19 mouse cellular contexts compared by ENCODE assay signal in genomic region chr13:114619416-114619815, GRCm38 (mm10).
DNase-seq lines count a peak whose midpoint lies in the region.
"Had no signal": no experiment of that assay in that cellular context is flagged by ENCODE, and none has a peak within 500 bp of the region (broad histone marks: within the 10 kb centered on the region; RNA-seq: fewer than 3 reads in every experiment).

No protein-coding gene starts in this region.

- intact Hi-C loops in gastrocnemius, postnatal 14 days (cut with DNase I; ENCODE audit: low total_unique reads) = no loop called here

- DNase-seq in adrenal gland, adult (ENCODE audit: inconsistent age in 2 of 2, low spot score in 1 of 2) = peak; percentile 33 to 77
- DNase-seq in adrenal gland, adult 18-20 months (ENCODE audit: low spot score in 2 of 2) = no peak
- DNase-seq in 3T3-L1 (ENCODE audit: low read depth, low spot score) = peak; percentile 57
- peak; percentile 38 for DNase-seq in adrenal gland, postnatal 10 days
- peak; percentile 5 for DNase-seq in ovary, postnatal 14 days (ENCODE audit: low spot score)
- no peak for DNase-seq in gastrocnemius, postnatal 14 days
- DNase-seq in right cerebral cortex, adult 18-20 months = no peak
- DNase-seq: cerebellum, adult 11 months; cerebellum, adult 9-10 months; embryo, embryonic 11 days; gastrocnemius, postnatal 10 days; kidney, postnatal 14 days; layer of hippocampus, adult 9-11 months; liver, embryonic 13.5 days; lung, adult 18-20 months; lung, postnatal 14 days; retina, postnatal 1 day; right cerebral cortex, postnatal 25 days; thymus, postnatal 14 days had no signal

Comparison
In these comparisons a context has a peak if more than half of its experiments do, and no peak if none do; other contexts are left out.
1. DNase-seq: peak in adrenal gland, adult (2 of 2), 3T3-L1 (single experiment), adrenal gland, postnatal 10 days (single experiment) and ovary, postnatal 14 days (single experiment); none in adrenal gland, adult 18-20 months (0 of 2), gastrocnemius, postnatal 14 days (single experiment) and right cerebral cortex, adult 18-20 months (single experiment).